Mouse (Mus musculus): ENCODE measurements around the gene Slc5a4b.
A peak's percentile ranks its signal among the peaks of the same experiment; 100 is the strongest.
"Not testable (repeated sequence)": the region's sequence is repeated elsewhere in the genome, so short reads cannot be mapped to it uniquely, and the experiment has no call there.

Slc5a4b gene

GRCm38 (mm10) chr10:76110861-76111260 lies at the start of gene Slc5a4b:
Gene Slc5a4b, minus strand, starts transcription at chr10:76110961.
- DNase-seq: no peak

GRCm38 (mm10) chr10:76158009-76158408 lies 47.2 kb upstream of the Slc5a4b start:
- DNase-seq: no peak

GRCm38 (mm10) chr10:76157528-76157927 lies 46.8 kb upstream of the Slc5a4b start:
- no peak for DNase-seq

- no peak for DNase-seq
Measured at GRCm38 (mm10) chr10:76155911-76156310, 45.1 kb upstream of the Slc5a4b start.

GRCm38 (mm10) chr10:76147278-76147677 lies 36.5 kb upstream of the Slc5a4b start, which contains the start of gene Slc5a4a:
Gene Slc5a4a, plus strand, starts transcription at chr10:76147451.
- DNase-seq: no peak

GRCm38 (mm10) chr10:76146846-76147245 lies 36.1 kb upstream of the Slc5a4b start:
- no peak for DNase-seq

- no peak for DNase-seq
Measured at GRCm38 (mm10) chr10:76136318-76136717, 25.6 kb upstream of the Slc5a4b start.

GRCm38 (mm10) chr10:76132506-76132905 lies 21.7 kb upstream of the Slc5a4b start:
- no peak for DNase-seq

GRCm38 (mm10) chr10:76121495-76121894 lies 10.7 kb upstream of the Slc5a4b start:
- no peak for DNase-seq

GRCm38 (mm10) chr10:76120124-76120711 lies 9.5 kb upstream of the Slc5a4b start:
- no peak for DNase-seq

- DNase-seq: peak in 1 of 2 experiments; percentile 22
Measured at GRCm38 (mm10) chr10:76118741-76119140, 8.0 kb upstream of the Slc5a4b start.

GRCm38 (mm10) chr10:76117966-76118365 lies 7.2 kb upstream of the Slc5a4b start:
- peak; percentile 31 to 63 for DNase-seq

GRCm38 (mm10) chr10:76097368-76097767 lies 13.4 kb downstream of the Slc5a4b start:
- DNase-seq: no peak

- no peak for DNase-seq
Measured at GRCm38 (mm10) chr10:76096580-76096979, 14.2 kb downstream of the Slc5a4b start.

GRCm38 (mm10) chr10:76077008-76077407 lies 33.8 kb downstream of the Slc5a4b start:
- DNase-seq: not testable (repeated sequence)

GRCm38 (mm10) chr10:76072080-76072479 lies 38.7 kb downstream of the Slc5a4b start:
- not testable (repeated sequence) for DNase-seq

GRCm38 (mm10) chr10:76067674-76068613 lies 42.8 kb downstream of the Slc5a4b start:
- DNase-seq: peak; percentile 8 to 34

- DNase-seq: no peak
Measured at GRCm38 (mm10) chr10:76062439-76062838, 48.3 kb downstream of the Slc5a4b start.

GRCm38 (mm10) chr10:76051860-76052259 lies 58.9 kb downstream of the Slc5a4b start:
- DNase-seq: no peak

- no peak for DNase-seq
Measured at GRCm38 (mm10) chr10:76048967-76049366, 61.8 kb downstream of the Slc5a4b start.

- DNase-seq: no peak
Measured at GRCm38 (mm10) chr10:76047182-76047869, 63.4 kb downstream of the Slc5a4b start.

GRCm38 (mm10) chr10:76046754-76047153 lies 64.0 kb downstream of the Slc5a4b start:
- DNase-seq: no peak

GRCm38 (mm10) chr10:76045343-76045742 lies 65.4 kb downstream of the Slc5a4b start:
- no peak for DNase-seq
